8 mouse cellular contexts compared by ENCODE assay signal in the genomic region with DNA sequence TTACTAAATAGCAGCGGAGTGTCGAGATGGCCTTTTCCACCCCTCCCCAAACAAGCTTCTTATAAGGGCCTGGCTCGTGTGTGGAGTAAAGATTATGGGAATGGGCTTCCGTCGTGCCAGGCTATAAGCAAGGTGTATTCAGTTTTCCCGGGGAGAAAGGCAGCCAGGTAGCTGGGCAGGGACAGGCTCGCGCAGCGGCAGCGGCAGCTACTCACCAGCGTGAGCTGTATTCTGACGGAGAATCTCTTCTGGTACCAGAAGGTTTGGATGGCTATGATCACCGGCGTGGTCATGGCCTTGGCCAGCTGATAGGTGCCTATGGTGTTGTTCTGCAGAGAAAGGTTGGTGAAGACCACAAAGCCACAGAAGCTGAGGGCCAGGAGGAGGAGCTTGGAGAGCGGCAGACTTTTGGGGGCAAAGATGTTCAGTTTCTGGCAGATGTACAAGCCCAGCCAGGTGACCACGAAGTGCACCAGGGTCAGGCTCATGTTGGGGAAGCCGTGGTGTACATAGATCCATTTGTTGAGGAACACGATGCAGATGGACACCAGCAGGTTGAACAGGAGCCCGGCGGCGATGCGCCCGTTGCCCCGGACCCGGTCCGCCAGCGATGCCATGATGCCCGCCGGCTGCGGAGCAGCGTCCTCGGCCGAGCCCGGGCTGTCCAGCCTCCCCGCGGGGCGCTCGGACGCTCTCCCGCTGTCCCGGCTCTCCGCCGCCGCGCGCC. TPM values are rescaled to one million over a fixed set of nuclear protein-coding genes. Genes with fewer than 3 reads are reported as not detected.
DNase-seq lines count a peak whose midpoint lies in the region; ATAC-seq and TF ChIP-seq lines count a peak whose summit lies in the region.
"Not testable (repeated sequence)": the region's sequence is repeated elsewhere in the genome, so short reads cannot be mapped to it uniquely, and the experiment has no call there.

No protein-coding gene starts in this region.

- H3K9me3 ChIP-seq in E14TG2a.4 (ENCODE audit: low read length) = peaks cover 24% of the 10 kb centered on the region
- not testable (repeated sequence) for H3K9me3 ChIP-seq in forebrain, embryonic 10.5 days; heart, postnatal 0 days (replicated peaks; ENCODE audit: control insufficient read depth, low read length); kidney, embryonic 16.5 days (ENCODE audit: low read length); liver, postnatal 0 days (ENCODE audit: low read length)

- H3K36me3 ChIP-seq in E14TG2a.4 (ENCODE audit: insufficient read depth, low read length) = peaks cover 59% of the 10 kb centered on the region
- H3K36me3 ChIP-seq in forebrain, embryonic 10.5 days (replicated peaks) = peaks cover 56% of the 10 kb centered on the region
- peaks cover 17% of the 10 kb centered on the region for H3K36me3 ChIP-seq in heart, postnatal 0 days (replicated peaks; ENCODE audit: control insufficient read depth, insufficient read depth, low read length)
- peaks cover 34% of the 10 kb centered on the region for H3K36me3 ChIP-seq in kidney, embryonic 16.5 days (ENCODE audit: insufficient read depth, low read length)
- H3K36me3 ChIP-seq in liver, postnatal 0 days (replicated peaks; ENCODE audit: insufficient read depth, low read length) = peaks cover 12% of the 10 kb centered on the region
- not testable (repeated sequence) for H3K36me3 ChIP-seq in testis, adult 2 months (ENCODE audit: control insufficient read depth, insufficient read depth, low read length)

- H3K4me2 ChIP-seq in heart, postnatal 0 days (ENCODE audit: low read depth, low read length) = peak overlapping the region; percentile 76
- peak overlapping the region; percentile 70 for H3K4me2 ChIP-seq in kidney, embryonic 16.5 days (replicated peaks; ENCODE audit: low read depth, low read length)
- peak overlapping the region; percentile 84 for H3K4me2 ChIP-seq in liver, postnatal 0 days (ENCODE audit: low read depth, low read length)

- DNase-seq in cerebellum, adult 2 months = peak; percentile 38 to 58
- peak; percentile 41 for DNase-seq in forebrain, embryonic 10.5 days (ENCODE audit: extremely low spot score, low spot score)
- DNase-seq in heart, postnatal 0 days (ENCODE audit: low spot score); liver, postnatal 0 days: not testable (repeated sequence)
- peak; percentile 43 for DNase-seq in naive thymus-derived CD4-positive, alpha-beta T cell, adult 2 months (ENCODE audit: low read depth)

- peak; percentile 4; the same call in 1 of the 2 replicates for ATAC-seq in heart, postnatal 0 days (ENCODE audit: insufficient read depth, low read depth)
- ATAC-seq in kidney, embryonic 16.5 days (ENCODE audit: low FRiP score, low TSS enrichment) = peak; percentile 40
- ATAC-seq in liver, postnatal 0 days = peak; percentile 30

- not testable (repeated sequence) for TF ChIP-seq EP300 in heart, postnatal 0 days (IDR thresholded peaks at IDR 0.05; ENCODE audit: low read depth); liver, postnatal 0 days (IDR thresholded peaks at IDR 0.05; ENCODE audit: low read depth)

- H3K4me1 ChIP-seq in E14TG2a.4 (replicated peaks; ENCODE audit: low read depth, low read length) = peaks cover 34% of the 10 kb centered on the region
- not testable (repeated sequence) for H3K4me1 ChIP-seq in cerebellum, adult 2 months (ENCODE audit: control insufficient read depth, insufficient read depth, low read length); heart, postnatal 0 days (ENCODE audit: control insufficient read depth, insufficient read depth); liver, postnatal 0 days (ENCODE audit: insufficient read depth); testis, adult 2 months (ENCODE audit: control insufficient read depth, insufficient read depth, low read length)
- H3K4me1 ChIP-seq in forebrain, embryonic 10.5 days = peaks cover 21% of the 10 kb centered on the region
- peaks cover 10% of the 10 kb centered on the region for H3K4me1 ChIP-seq in kidney, embryonic 16.5 days (ENCODE audit: insufficient read depth, low read length)

- WGBS in cerebellum, adult 2 months = under 1% methylated on average over 18 of the region's 46 CpGs
- WGBS in forebrain, embryonic 10.5 days = 2% methylated on average over 14 of the region's 46 CpGs
- 2% methylated on average over 16 of the region's 46 CpGs for WGBS in heart, postnatal 0 days
- WGBS in kidney, embryonic 16.5 days = under 1% methylated on average over 14 of the region's 46 CpGs
- WGBS in liver, postnatal 0 days (ENCODE audit: insufficient replicate concordance) = 2% methylated on average over 15 of the region's 46 CpGs

- peak overlapping the region; percentile 76 for H3K4me3 ChIP-seq in E14TG2a.4 (replicated peaks; ENCODE audit: low read length)
- peak overlapping the region; percentile 59 for H3K4me3 ChIP-seq in cerebellum, adult 2 months (replicated peaks; ENCODE audit: insufficient read depth, low read depth, low read length)
- peak overlapping the region; percentile 67 for H3K4me3 ChIP-seq in forebrain, embryonic 10.5 days
- H3K4me3 ChIP-seq in heart, postnatal 0 days (ENCODE audit: low read depth, low read length) = peak overlapping the region; percentile 57
- peak overlapping the region; percentile 50 for H3K4me3 ChIP-seq in kidney, embryonic 16.5 days (ENCODE audit: low read length)
- peak overlapping the region; percentile 53 for H3K4me3 ChIP-seq in liver, postnatal 0 days (ENCODE audit: low read depth, low read length)
- peak overlapping the region; percentile 63 for H3K4me3 ChIP-seq in testis, adult 2 months (ENCODE audit: control insufficient read depth, low read depth, low read length)

- not testable (repeated sequence) for TF ChIP-seq POLR2A in cerebellum, adult 2 months (IDR thresholded peaks at IDR 0.05; ENCODE audit: borderline replicate concordance, insufficient read depth, low read length); testis, adult 2 months (IDR thresholded peaks at IDR 0.05; ENCODE audit: control insufficient read depth, low read depth, low read length)

- TF ChIP-seq CTCF in E14TG2a.4 (conservative IDR thresholded peaks at IDR 0.05; ENCODE audit: low read length); cerebellum, adult 2 months (IDR thresholded peaks at IDR 0.05; ENCODE audit: borderline replicate concordance, insufficient read depth, low read depth, low read length); heart, postnatal 0 days (IDR thresholded peaks at IDR 0.05; ENCODE audit: low read depth); liver, postnatal 0 days (IDR thresholded peaks at IDR 0.05; ENCODE audit: low read depth); testis, adult 2 months (IDR thresholded peaks at IDR 0.05; ENCODE audit: control insufficient read depth, insufficient read depth, insufficient replicate concordance, low read depth, low read length): not testable (repeated sequence)

- not testable (repeated sequence) for H3K27ac ChIP-seq in cerebellum, adult 2 months (ENCODE audit: insufficient read depth, low read length); heart, postnatal 0 days (ENCODE audit: low read depth); kidney, embryonic 16.5 days (ENCODE audit: low read length); liver, postnatal 0 days (ENCODE audit: low read depth); testis, adult 2 months (ENCODE audit: control insufficient read depth, insufficient read depth, low read depth, low read length)
- H3K27ac ChIP-seq in forebrain, embryonic 10.5 days = peak overlapping the region; percentile 73

- not testable (repeated sequence) for H3K27me3 ChIP-seq in E14TG2a.4 (ENCODE audit: insufficient read depth, low read length); cerebellum, adult 2 months (ENCODE audit: control insufficient read depth, insufficient read depth, low read length); forebrain, embryonic 10.5 days (ENCODE audit: poor library complexity, severe bottlenecking); heart, postnatal 0 days (ENCODE audit: control insufficient read depth, insufficient read depth, low read length); kidney, embryonic 16.5 days (ENCODE audit: insufficient read depth, low read length); liver, postnatal 0 days (ENCODE audit: insufficient read depth, low read length); testis, adult 2 months (ENCODE audit: control insufficient read depth, insufficient read depth, low read length)

- H3K9ac ChIP-seq in heart, postnatal 0 days (replicated peaks; ENCODE audit: low read depth, low read length) = peak overlapping the region; percentile 43; the same call in 1 of the 2 replicates
- H3K9ac ChIP-seq in kidney, embryonic 16.5 days (replicated peaks; ENCODE audit: low read length) = peak overlapping the region; percentile 56
- peak overlapping the region; percentile 27; the same call in 1 of the 2 replicates for H3K9ac ChIP-seq in liver, postnatal 0 days (replicated peaks)

RNA-seq across cellular contexts. Expression of a gene that starts 0.4 kb away (rescaled TPM):
- 27.7 and 27.8 TPM in 2 replicates for polyA plus RNA-seq in cerebellum, adult 2 months (2012; rRNA removed)
- polyA plus RNA-seq in forebrain, embryonic 10.5 days (2016; fragmentation: Nextera tagmentation; extraction: Ambion mirVana) = 22.4 TPM in 2 replicates
- 5.1 and 6.8 TPM in 2 replicates for total RNA-seq in heart, postnatal 0 days (2014; rRNA removed; ENCODE audit: low replicate concordance)
- 4.1 and 4.2 TPM in 2 replicates for polyA plus RNA-seq in heart, postnatal 0 days (2015; fragmentation: Nextera tagmentation; extraction: Ambion mirVana)
- 15.2 and 17.3 TPM in 2 replicates for polyA plus RNA-seq in kidney, embryonic 16.5 days (2015; fragmentation: Nextera tagmentation; extraction: Ambion mirVana)
- polyA plus RNA-seq in liver, postnatal 0 days (2015; fragmentation: Nextera tagmentation; extraction: Ambion mirVana) = 2.8 and 3.7 TPM in 2 replicates
- 2.3 and 2.7 TPM in 2 replicates for polyA plus RNA-seq in testis, adult 2 months (2012; rRNA removed)

RNA-seq across cellular contexts. Expression of a gene that starts 35.2 kb away (rescaled TPM):
- polyA plus RNA-seq in cerebellum, adult 2 months (2012; rRNA removed) = 60.7 and 67.6 TPM in 2 replicates
- polyA plus RNA-seq in forebrain, embryonic 10.5 days (2016; fragmentation: Nextera tagmentation; extraction: Ambion mirVana) = 54.0 and 58.3 TPM in 2 replicates
- 47.3 and 93.0 TPM in 2 replicates for total RNA-seq in heart, postnatal 0 days (2014; rRNA removed; ENCODE audit: low replicate concordance)
- polyA plus RNA-seq in heart, postnatal 0 days (2015; fragmentation: Nextera tagmentation; extraction: Ambion mirVana) = 27.1 and 31.3 TPM in 2 replicates
- 46.0 and 50.1 TPM in 2 replicates for polyA plus RNA-seq in kidney, embryonic 16.5 days (2015; fragmentation: Nextera tagmentation; extraction: Ambion mirVana)
- polyA plus RNA-seq in liver, postnatal 0 days (2015; fragmentation: Nextera tagmentation; extraction: Ambion mirVana) = 10.5 and 11.3 TPM in 2 replicates
- 95.4 and 99.3 TPM in 2 replicates for polyA plus RNA-seq in testis, adult 2 months (2012; rRNA removed)

RNA-seq across cellular contexts. Expression of a gene that starts 46.8 kb away (rescaled TPM):
- polyA plus RNA-seq in cerebellum, adult 2 months (2012; rRNA removed) = 15.0 and 16.0 TPM in 2 replicates
- 113 and 116 TPM in 2 replicates for polyA plus RNA-seq in forebrain, embryonic 10.5 days (2016; fragmentation: Nextera tagmentation; extraction: Ambion mirVana)
- 11.4 and 23.6 TPM in 2 replicates for total RNA-seq in heart, postnatal 0 days (2014; rRNA removed; ENCODE audit: low replicate concordance)
- polyA plus RNA-seq in heart, postnatal 0 days (2015; fragmentation: Nextera tagmentation; extraction: Ambion mirVana) = 18.6 and 19.1 TPM in 2 replicates
- 64.8 and 69.0 TPM in 2 replicates for polyA plus RNA-seq in kidney, embryonic 16.5 days (2015; fragmentation: Nextera tagmentation; extraction: Ambion mirVana)
- 12.9 and 15.0 TPM in 2 replicates for polyA plus RNA-seq in liver, postnatal 0 days (2015; fragmentation: Nextera tagmentation; extraction: Ambion mirVana)
- 12.7 and 16.8 TPM in 2 replicates for polyA plus RNA-seq in testis, adult 2 months (2012; rRNA removed)
